Mouse (Mus musculus) spleen, adult 2 months (tissue): ENCODE data around the gene Zeb2.

Source experiments
- CTCF ChIP-seq: fragments of 200-500 bp; IDR thresholded peaks from 2 replicates; pipeline ENCODE4 v1.5.1; 2011; ENCODE audit warnings: mild to moderate bottlenecking, inconsistent platforms; ENCODE audit not compliant: insufficient read depth, insufficient read length, insufficient replicate concordance; ENCODE audit errors: extremely low read depth
- POLR2A ChIP-seq: fragments of 200-500 bp; IDR thresholded peaks from 2 replicates; pipeline ENCODE4 v1.6.1; 2011; ENCODE audit warnings: low read depth, low read length, inconsistent platforms

GRCm38 (mm10) chr2:45010701-45011100 lies 106.5 kb downstream of the Zeb2 start:
- TF ChIP-seq CTCF (no peak), POLR2A (no peak)
